Mouse (Mus musculus) naive thymus-derived CD4-positive, alpha-beta T cell, adult 2 months (primary cell): ENCODE measurements at regions not wholly inside any gene's neighbourhood (a gene's known extent, or its start where the extent isn't known, plus 50 kb on each side); places are given as distances from the start of the nearest gene placed in this dataset.

Experiments used
- DNase-seq: peaks from one replicate; pipeline ENCODE4 v3.0.0-alpha.2; 2011; ENCODE audit warnings: low read depth

GRCm38 (mm10) chr16:25585070-25585454, 98.5 kb upstream of the Trp63 start:
- DNase-seq = no peak

GRCm38 (mm10) chr16:25585953-25586352, 97.6 kb upstream of the Trp63 start:
- DNase-seq = no peak

- DNase-seq = no peak
These were observed 95.7 kb upstream of the Trp63 start for GRCm38 (mm10) chr16:25587879-25588347.

- DNase-seq = no peak
These were observed 86.1 kb upstream of the Trp63 start for GRCm38 (mm10) chr16:25597435-25597834.

GRCm38 (mm10) chr16:25603121-25603520, 80.4 kb upstream of the Trp63 start:
- DNase-seq = no peak

- no peak for DNase-seq
These were observed 68.3 kb upstream of the Trp63 start for GRCm38 (mm10) chr16:25615229-25615628.

GRCm38 (mm10) chr16:25615646-25616045, 67.9 kb upstream of the Trp63 start:
- DNase-seq = no peak

- DNase-seq = no peak
These were observed 64.7 kb upstream of the Trp63 start for GRCm38 (mm10) chr16:25618898-25619297.

- DNase-seq = no peak
These were observed 60.9 kb upstream of the Trp63 start for GRCm38 (mm10) chr16:25622651-25623050.

GRCm38 (mm10) chr16:25623986-25624623, 59.5 kb upstream of the Trp63 start:
- no peak for DNase-seq

GRCm38 (mm10) chr16:25629750-25630149, 53.8 kb upstream of the Trp63 start:
- no peak for DNase-seq

- DNase-seq = no peak
These were observed 52.3 kb upstream of the Trp63 start for GRCm38 (mm10) chr16:25631139-25631716.
